Mouse (Mus musculus) inflammation-experienced regulatory T-cells, adult 6 months (primary cell): ENCODE measurements around the gene Olfr703. TPM values are rescaled to one million over a fixed set of nuclear protein-coding genes. Genes with fewer than 3 reads are reported as not detected.

Experiments used
- ATAC-seq: one replicate; pipeline ENCODE4 v1.8.0; 2017
- polyA plus RNA-seq, 3 experiments: library from polyadenylated mRNA; unstranded; fragments of 100-300 nt; shearing (Covaris generic); gene quantifications; one replicate each; pipeline ENCODE4 v1.2.1; 2017

Gene Olfr703
- polyA plus RNA-seq = not detected

- no peak for ATAC-seq
These were observed at the start of gene Olfr703 for GRCm38 (mm10) chr7:106843060-106843459. Olfr703 (plus strand) TSS chr7:106843360.

- no peak for ATAC-seq
These were observed 34.4 kb upstream of the Olfr703 start, which contains the start of gene Olfr700 for GRCm38 (mm10) chr7:106808734-106809133. Olfr700 (minus strand) TSS chr7:106808834.

- ATAC-seq = no peak
These were observed 29.3 kb upstream of the Olfr703 start, which contains the start of gene Olfr701 for GRCm38 (mm10) chr7:106813829-106814228. Olfr701 (plus strand) TSS chr7:106814129.

- peak; percentile 79 for ATAC-seq
These were observed 27.4 kb upstream of the Olfr703 start for GRCm38 (mm10) chr7:106815775-106816174.

- ATAC-seq = no peak
These were observed 24.7 kb upstream of the Olfr703 start for GRCm38 (mm10) chr7:106818414-106818813.

GRCm38 (mm10) chr7:106833793-106834192, 9.4 kb upstream of the Olfr703 start, which contains the start of gene Olfr702:
Olfr702 (minus strand) TSS chr7:106833893.
- ATAC-seq = no peak

- no peak for ATAC-seq
These were observed 19.7 kb downstream of the Olfr703 start, which contains the start of gene Olfr704 for GRCm38 (mm10) chr7:106862885-106863284. Olfr704 (plus strand) TSS chr7:106863185.

- no peak for ATAC-seq
These were observed 33.6 kb downstream of the Olfr703 start, which contains the start of gene Olfr705 for GRCm38 (mm10) chr7:106876791-106877190. Olfr705 (minus strand) TSS chr7:106876891.

GRCm38 (mm10) chr7:106888062-106888461, 44.9 kb downstream of the Olfr703 start, which contains the start of gene Olfr706:
Olfr706 (minus strand) TSS chr7:106888162.
- no peak for ATAC-seq

Other genes starting within 250 kb of the Olfr703 start
- gene Olfr693, start 162.8 kb upstream of the Olfr703 start, polyA plus RNA-seq = not detected
- gene Olfr694, start 151.5 kb upstream of the Olfr703 start, polyA plus RNA-seq = not detected
- not detected for gene Olfr695, start 127.0 kb upstream of the Olfr703 start, polyA plus RNA-seq
- not detected for gene Olfr697, start 100.9 kb upstream of the Olfr703 start, polyA plus RNA-seq
- gene Olfr698, start 88.0 kb upstream of the Olfr703 start, polyA plus RNA-seq = not detected
- under 1 TPM in 1 of 3 experiments, not detected in 2; 0.15 TPM for gene Olfr699, start 50.2 kb upstream of the Olfr703 start, polyA plus RNA-seq
- gene Olfr700, start 34.5 kb upstream of the Olfr703 start, polyA plus RNA-seq = not detected
- not detected for gene Olfr701, start 29.2 kb upstream of the Olfr703 start, polyA plus RNA-seq
- gene Olfr702, start 9.5 kb upstream of the Olfr703 start, polyA plus RNA-seq = not detected
- not detected for gene Olfr704, start 19.8 kb downstream of the Olfr703 start, polyA plus RNA-seq
- gene Olfr705, start 33.5 kb downstream of the Olfr703 start, polyA plus RNA-seq = not detected
- gene Olfr706, start 44.8 kb downstream of the Olfr703 start, polyA plus RNA-seq = not detected
- not detected for gene Olfr707, start 57.9 kb downstream of the Olfr703 start, polyA plus RNA-seq
- gene Olfr1532-ps1, start 64.6 kb downstream of the Olfr703 start, polyA plus RNA-seq = not detected
- gene Olfr709-ps1, start 88.9 kb downstream of the Olfr703 start, polyA plus RNA-seq = not detected
- not detected for gene Olfr710, start 105.0 kb downstream of the Olfr703 start, polyA plus RNA-seq
- gene Olfr6, start 120.6 kb downstream of the Olfr703 start, polyA plus RNA-seq = not detected
- gene Olfr711, start 132.1 kb downstream of the Olfr703 start, polyA plus RNA-seq = not detected
- gene Olfr2, start 162.7 kb downstream of the Olfr703 start, polyA plus RNA-seq = not detected
- not detected for gene Olfr713, start 187.8 kb downstream of the Olfr703 start, polyA plus RNA-seq
- gene Olfr714, start 227.6 kb downstream of the Olfr703 start, polyA plus RNA-seq = not detected
- gene Olfr17, start 249.9 kb downstream of the Olfr703 start, polyA plus RNA-seq = not detected